Mouse (Mus musculus) erythroblast, embryonic 14.5 days (primary cell): Measurements from ENCODE around the gene Olfr10. TPM values are rescaled to one million over a fixed set of nuclear protein-coding genes. Genes with fewer than 3 reads are reported as not detected.
"Not testable (repeated sequence)": the region's sequence is repeated elsewhere in the genome, so short reads cannot be mapped to it uniquely, and the experiment has no call there.

Experiments
- H3K27me3 ChIP-seq: 2 replicates; pipeline ENCODE4 v1.6.1; 2012; ENCODE audit warnings: inconsistent platforms; ENCODE audit not compliant: control insufficient read depth
- H3K36me3 ChIP-seq: 2 replicates; pipeline ENCODE4 v1.6.1; 2012; ENCODE audit warnings: mild to moderate bottlenecking, inconsistent platforms; ENCODE audit not compliant: control insufficient read depth
- H3K4me1 ChIP-seq: 2 replicates; pipeline ENCODE4 v1.6.1; 2012; ENCODE audit warnings: inconsistent platforms; ENCODE audit not compliant: control insufficient read depth
- H3K4me3 ChIP-seq: replicated peaks from 2 replicates; pipeline ENCODE3; 2012; ENCODE audit warnings: moderate library complexity, mild to moderate bottlenecking, inconsistent platforms
- H3K9me3 ChIP-seq: 2 replicates; pipeline ENCODE4 v1.6.1; 2012; ENCODE audit warnings: low read length, inconsistent platforms, mixed read lengths; ENCODE audit not compliant: control insufficient read depth
- GATA1 ChIP-seq: IDR thresholded peaks from 2 replicates; pipeline ENCODE4 v1.6.1; 2012; ENCODE audit warnings: low read length, inconsistent platforms, mixed read lengths
- TAL1 ChIP-seq: IDR thresholded peaks from 3 replicates; pipeline ENCODE4 v1.6.1; 2012; ENCODE audit warnings: low read length, inconsistent platforms, mixed read lengths
- polyA plus RNA-seq: library from polyadenylated mRNA; stranded (reverse); fragments of >175 nt; gene quantifications from 2 replicates; pipeline ENCODE4 v1.2.3, GENCODE M21; 2012

The Olfr10 gene
- polyA plus RNA-seq, 1 experiment, result not detected

- no peaks in the 10 kb centered on the region; the same call in 1 of the 2 replicates for H3K4me1 ChIP-seq
- H3K36me3 ChIP-seq, result peaks cover 54% of the 10 kb centered on the region
- no peak overlapping the region for H3K4me3 ChIP-seq
- H3K27me3 ChIP-seq, result no peaks in the 10 kb centered on the region
- no peaks in the 10 kb centered on the region for H3K9me3 ChIP-seq
- TF ChIP-seq GATA1 (no peak), TAL1 (no peak)
Measured at GRCm38 (mm10) chr11:49265101-49265500, 39.4 kb upstream of the Olfr10 start.

- peaks cover 38% of the 10 kb centered on the region for H3K36me3 ChIP-seq
- H3K9me3 ChIP-seq, result no peaks in the 10 kb centered on the region
- no peaks in the 10 kb centered on the region for H3K4me1 ChIP-seq
- H3K4me3 ChIP-seq, result no peak overlapping the region
- TF ChIP-seq GATA1, result no peak
- TF ChIP-seq TAL1, result no peak
- H3K27me3 ChIP-seq, result no peaks in the 10 kb centered on the region
Measured at GRCm38 (mm10) chr11:49266671-49267070, 37.9 kb upstream of the Olfr10 start.

- H3K4me1 ChIP-seq, result no peaks in the 10 kb centered on the region
- H3K27me3 ChIP-seq, result no peaks in the 10 kb centered on the region
- no peak overlapping the region for H3K4me3 ChIP-seq
- H3K9me3 ChIP-seq, result no peaks in the 10 kb centered on the region
- TF ChIP-seq TAL1, result no peak
- no peak for TF ChIP-seq GATA1
- peaks cover 31% of the 10 kb centered on the region for H3K36me3 ChIP-seq
Measured at GRCm38 (mm10) chr11:49267316-49267715, 37.2 kb upstream of the Olfr10 start.

- no peaks in the 10 kb centered on the region for H3K27me3 ChIP-seq
- TF ChIP-seq GATA1 (no peak), TAL1 (no peak)
- peaks cover 24% of the 10 kb centered on the region for H3K36me3 ChIP-seq
- H3K9me3 ChIP-seq, result no peaks in the 10 kb centered on the region
- no peak overlapping the region for H3K4me3 ChIP-seq
- H3K4me1 ChIP-seq, result no peaks in the 10 kb centered on the region
Measured at GRCm38 (mm10) chr11:49267970-49268579, 36.5 kb upstream of the Olfr10 start.

GRCm38 (mm10) chr11:49269761-49270160 lies 34.8 kb upstream of the Olfr10 start:
- Histone ChIP-seq H3K27me3 (no peaks in the 10 kb centered on the region), H3K36me3 (peaks cover 8% of the 10 kb centered on the region), H3K4me1 (no peaks in the 10 kb centered on the region)

GRCm38 (mm10) chr11:49270368-49270767 lies 34.2 kb upstream of the Olfr10 start:
- H3K36me3 ChIP-seq, result peaks cover 3% of the 10 kb centered on the region
- no peaks in the 10 kb centered on the region for H3K9me3 ChIP-seq
- H3K4me1 ChIP-seq, result no peaks in the 10 kb centered on the region
- TF ChIP-seq TAL1, result no peak
- no peak for TF ChIP-seq GATA1
- H3K4me3 ChIP-seq, result no peak overlapping the region
- no peaks in the 10 kb centered on the region for H3K27me3 ChIP-seq

More at GRCm38 (mm10) chr11:49269761-49270160, 34.8 kb upstream of the Olfr10 start:
- Histone ChIP-seq H3K4me3 (no peak overlapping the region), H3K9me3 (no peaks in the 10 kb centered on the region)
- no peak for TF ChIP-seq GATA1
- no peak for TF ChIP-seq TAL1

GRCm38 (mm10) chr11:49271334-49271733 lies 33.2 kb upstream of the Olfr10 start:
- no peaks in the 10 kb centered on the region; the same call in 1 of the 2 replicates for H3K36me3 ChIP-seq
- H3K4me3 ChIP-seq, result no peak overlapping the region
- no peaks in the 10 kb centered on the region for H3K9me3 ChIP-seq
- H3K4me1 ChIP-seq, result no peaks in the 10 kb centered on the region
- no peaks in the 10 kb centered on the region for H3K27me3 ChIP-seq
- TF ChIP-seq GATA1 (no peak), TAL1 (no peak)

GRCm38 (mm10) chr11:49273834-49274519 lies 30.6 kb upstream of the Olfr10 start:
- H3K36me3 ChIP-seq, result no peaks in the 10 kb centered on the region

GRCm38 (mm10) chr11:49278222-49278621 lies 26.3 kb upstream of the Olfr10 start, which contains the start of gene Olfr1393:
Olfr1393 (plus strand) TSS chr11:49278304.
- TF ChIP-seq TAL1 (no peak), GATA1 (no peak)
- no peak within 1 kb of the TSS for H3K4me3 ChIP-seq
- H3K36me3 ChIP-seq, result no peaks in the 10 kb centered on the region
- H3K27me3 ChIP-seq, result no peaks in the 10 kb centered on the region
- H3K9me3 ChIP-seq, result no peaks in the 10 kb centered on the region
- no peaks in the 10 kb centered on the region for H3K4me1 ChIP-seq

More at GRCm38 (mm10) chr11:49273834-49274519, 30.6 kb upstream of the Olfr10 start:
- no peak for TF ChIP-seq GATA1
- Histone ChIP-seq H3K27me3 (no peaks in the 10 kb centered on the region), H3K4me3 (no peak overlapping the region), H3K4me1 (no peaks in the 10 kb centered on the region), H3K9me3 (no peaks in the 10 kb centered on the region)

- not testable (repeated sequence) for H3K36me3 ChIP-seq, H3K9me3 ChIP-seq, H3K27me3 ChIP-seq, H3K4me3 ChIP-seq, H3K4me1 ChIP-seq
Measured at GRCm38 (mm10) chr11:49284982-49285381, 19.6 kb upstream of the Olfr10 start, which contains the start of gene Olfr1392. Olfr1392 (plus strand) TSS chr11:49285282.
